In genomic region chr8:122735110-122735509, GRCm38 (mm10) we compare ENCODE assay signal across 13 mouse cellular contexts. TPM values are rescaled to one million over a fixed set of nuclear protein-coding genes. Genes with fewer than 3 reads are reported as not detected.
DNase-seq lines count a peak whose midpoint lies in the region; ATAC-seq lines count a peak whose summit lies in the region.
"Had no signal": no experiment of that assay in that cellular context is flagged by ENCODE, and none has a peak within 500 bp of the region (broad histone marks: within the 10 kb centered on the region; RNA-seq: fewer than 3 reads in every experiment).

No protein-coding gene starts in this region.

- no peak for ATAC-seq in heart, embryonic 16.5 days (replicated peaks; ENCODE audit: extremely low read depth, insufficient read depth, low FRiP score)
- no peak for ATAC-seq in forebrain, embryonic 16.5 days
- no peak for ATAC-seq in liver, embryonic 15.5 days (ENCODE audit: insufficient read depth)
- ATAC-seq: inflammation-experienced regulatory T-cells, adult 6 months had no signal

- no peak overlapping the region for H3K9ac ChIP-seq in heart, embryonic 16.5 days (ENCODE audit: low read length)
- peak overlapping the region; percentile 29 for H3K9ac ChIP-seq in forebrain, embryonic 16.5 days (replicated peaks; ENCODE audit: low read depth, low read length)
- 0 out of 2 replicates have a peak overlapping the region, but pooled peaks have one; percentile 35 for H3K9ac ChIP-seq in liver, embryonic 15.5 days
- H3K9ac ChIP-seq: kidney, embryonic 15.5 days; limb, embryonic 15.5 days had no signal

- no peaks in the 10 kb centered on the region for H3K36me3 ChIP-seq in heart, embryonic 16.5 days (ENCODE audit: control insufficient read depth, insufficient read depth)
- no peaks in the 10 kb centered on the region for H3K36me3 ChIP-seq in forebrain, embryonic 16.5 days (ENCODE audit: control insufficient read depth, insufficient read depth)
- no peaks in the 10 kb centered on the region for H3K36me3 ChIP-seq in liver, embryonic 15.5 days (replicated peaks)
- H3K36me3 ChIP-seq: kidney, embryonic 15.5 days; limb, embryonic 15.5 days had no signal

- no peak for DNase-seq in heart, postnatal 10 days
- peak; percentile 48 for DNase-seq in MEL-GATA-1-ER (ENCODE audit: extremely low read depth, low read depth)
- DNase-seq in adrenal gland, adult (ENCODE audit: inconsistent age in 2 of 2, low spot score in 1 of 2): no peak
- DNase-seq in kidney, postnatal 14 days: no peak
- DNase-seq: cerebellum, adult 11-12 months; gastrocnemius, postnatal 36 days; right cerebral cortex, postnatal 14 days had no signal

- no peak overlapping the region for H3K4me3 ChIP-seq in heart, embryonic 16.5 days (ENCODE audit: low read length)
- no peak overlapping the region for H3K4me3 ChIP-seq in forebrain, embryonic 16.5 days (replicated peaks; ENCODE audit: low read length)
- no peak overlapping the region for H3K4me3 ChIP-seq in liver, embryonic 15.5 days (replicated peaks)
- H3K4me3 ChIP-seq: kidney, embryonic 15.5 days; limb, embryonic 15.5 days had no signal

- H3K4me1 ChIP-seq in heart, embryonic 16.5 days (ENCODE audit: control insufficient read depth, insufficient read depth, low read length): peaks cover 17% of the 10 kb centered on the region
- peaks cover 65% of the 10 kb centered on the region for H3K4me1 ChIP-seq in forebrain, embryonic 16.5 days (replicated peaks; ENCODE audit: control insufficient read depth, insufficient read depth, low read length)
- H3K4me1 ChIP-seq in liver, embryonic 15.5 days (replicated peaks): peaks cover 44% of the 10 kb centered on the region

- H3K27me3 ChIP-seq in heart, embryonic 16.5 days (ENCODE audit: control insufficient read depth, insufficient read depth, low read length): peaks cover 9% of the 10 kb centered on the region
- H3K27me3 ChIP-seq in forebrain, embryonic 16.5 days (replicated peaks; ENCODE audit: control insufficient read depth, insufficient read depth, low read length): no peaks in the 10 kb centered on the region
- peaks cover 99% of the 10 kb centered on the region for H3K27me3 ChIP-seq in liver, embryonic 15.5 days

- H3K27ac ChIP-seq in heart, embryonic 16.5 days (ENCODE audit: low read length): peak overlapping the region; percentile 36; the same call in 1 of the 2 replicates
- H3K27ac ChIP-seq in forebrain, embryonic 16.5 days (ENCODE audit: low read length): peak overlapping the region; percentile 71
- H3K27ac ChIP-seq in liver, embryonic 15.5 days (replicated peaks): 0 out of 2 replicates have a peak overlapping the region, but pooled peaks have one; percentile 35
- H3K27ac ChIP-seq: kidney, embryonic 15.5 days; limb, embryonic 15.5 days had no signal

- 59% methylated on average over 3 of the region's 3 CpGs for WGBS in heart, embryonic 16.5 days
- 68% methylated on average over 3 of the region's 3 CpGs for WGBS in forebrain, embryonic 16.5 days
- 57% methylated on average over 3 of the region's 3 CpGs for WGBS in liver, embryonic 15.5 days (ENCODE audit: insufficient replicate concordance)

- intact Hi-C loops in heart, postnatal 10 days (cut with DNase I): no loop called here

- H3K9me3 ChIP-seq in heart, embryonic 16.5 days (replicated peaks; ENCODE audit: control insufficient read depth, low read length): no peaks in the 10 kb centered on the region
- no peaks in the 10 kb centered on the region for H3K9me3 ChIP-seq in forebrain, embryonic 16.5 days (ENCODE audit: control insufficient read depth, low read length)
- no peaks in the 10 kb centered on the region for H3K9me3 ChIP-seq in liver, embryonic 15.5 days (replicated peaks)
- H3K9me3 ChIP-seq: kidney, embryonic 15.5 days; limb, embryonic 15.5 days had no signal

- H3K4me2 ChIP-seq in heart, embryonic 16.5 days (ENCODE audit: low read depth, low read length): no peak overlapping the region; the same call in 1 of the 2 replicates
- H3K4me2 ChIP-seq in forebrain, embryonic 16.5 days (ENCODE audit: low read length): no peak overlapping the region
- H3K4me2 ChIP-seq in liver, embryonic 15.5 days: no peak overlapping the region; the same call in 1 of the 2 replicates
- H3K4me2 ChIP-seq: kidney, embryonic 15.5 days; limb, embryonic 15.5 days had no signal

RNA-seq across cellular contexts. Expression of gene Cbfa2t3, which starts 36.2 kb away (rescaled TPM):
- polyA plus RNA-seq in heart, embryonic 16.5 days (2015; fragmentation: Nextera tagmentation; extraction: Ambion mirVana): 4.6 and 4.8 TPM in 2 replicates
- total RNA-seq in heart, postnatal 10 days (2021): 10 to 100 TPM; 22.2 to 24.5 TPM
- 11.6 and 13.8 TPM in 2 replicates for polyA plus RNA-seq in forebrain, embryonic 16.5 days (2015; fragmentation: Nextera tagmentation; extraction: Ambion mirVana)
- 3.5 and 3.6 TPM in 2 replicates for polyA plus RNA-seq in liver, embryonic 15.5 days (2015; fragmentation: Nextera tagmentation; extraction: Ambion mirVana)

RNA-seq across cellular contexts. Expression of gene Acsf3, which starts 40.2 kb away (rescaled TPM):
- polyA plus RNA-seq in heart, embryonic 16.5 days (2015; fragmentation: Nextera tagmentation; extraction: Ambion mirVana): 14.9 and 17.2 TPM in 2 replicates
- total RNA-seq in heart, postnatal 10 days (2021): 10 to 100 TPM; 27.1 to 28.6 TPM
- 13.6 and 15.9 TPM in 2 replicates for polyA plus RNA-seq in forebrain, embryonic 16.5 days (2015; fragmentation: Nextera tagmentation; extraction: Ambion mirVana)
- 8.3 and 9.9 TPM in 2 replicates for polyA plus RNA-seq in liver, embryonic 15.5 days (2015; fragmentation: Nextera tagmentation; extraction: Ambion mirVana)
